Comparison of ENCODE assay signal across 8 mouse cellular contexts in genomic region chr5:30104339-30104738, GRCm38 (mm10). TPM values are rescaled to one million over a fixed set of nuclear protein-coding genes. Genes with fewer than 3 reads are reported as not detected.
DNase-seq lines count a peak whose midpoint lies in the region; ATAC-seq and TF ChIP-seq lines count a peak whose summit lies in the region.

No protein-coding gene starts in this region.

- no peaks in the 10 kb centered on the region for H3K9me3 ChIP-seq in forebrain, embryonic 13.5 days (replicated peaks)
- H3K9me3 ChIP-seq in intestine, embryonic 16.5 days (ENCODE audit: control insufficient read depth, low read length), result no peaks in the 10 kb centered on the region
- H3K9me3 ChIP-seq in liver, embryonic 16.5 days (replicated peaks; ENCODE audit: control insufficient read depth, low read length), result no peaks in the 10 kb centered on the region
- H3K9me3 ChIP-seq in neural tube, embryonic 13.5 days, result no peaks in the 10 kb centered on the region

- no peak for ATAC-seq in forebrain, embryonic 13.5 days
- ATAC-seq in intestine, embryonic 16.5 days, result peak; percentile 29; the same call in 1 of the 2 replicates
- no peak for ATAC-seq in liver, embryonic 16.5 days (ENCODE audit: low read depth)
- 0 out of 2 replicates have a peak, but pooled peaks have one; percentile 0 for ATAC-seq in neural tube, embryonic 13.5 days (ENCODE audit: low read depth)

- TF ChIP-seq CTCF in left cerebral cortex, adult 2 months (IDR thresholded peaks at IDR 0.05), result peak; percentile 63

- intact Hi-C loops in left cerebral cortex, adult 2 months (cut with DNase I), result no loop called here

- H3K4me3 ChIP-seq in left cerebral cortex, adult 2 months, result no peak overlapping the region
- peak overlapping the region; percentile 74 for H3K4me3 ChIP-seq in forebrain, embryonic 13.5 days
- peak overlapping the region; percentile 56 for H3K4me3 ChIP-seq in intestine, embryonic 16.5 days (ENCODE audit: low read length)
- H3K4me3 ChIP-seq in liver, embryonic 16.5 days (ENCODE audit: low read depth, low read length), result no peak overlapping the region
- peak overlapping the region; percentile 73 for H3K4me3 ChIP-seq in neural tube, embryonic 13.5 days

- H3K27ac ChIP-seq in left cerebral cortex, adult 2 months, result no peak overlapping the region
- no peak overlapping the region for H3K27ac ChIP-seq in forebrain, embryonic 13.5 days
- H3K27ac ChIP-seq in intestine, embryonic 16.5 days (ENCODE audit: low read length), result no peak overlapping the region
- H3K27ac ChIP-seq in liver, embryonic 16.5 days (ENCODE audit: low read length), result no peak overlapping the region
- no peak overlapping the region for H3K27ac ChIP-seq in neural tube, embryonic 13.5 days (replicated peaks)

- peaks cover 13% of the 10 kb centered on the region; the same call in 1 of the 2 replicates for H3K36me3 ChIP-seq in forebrain, embryonic 13.5 days (ENCODE audit: poor library complexity, severe bottlenecking)
- H3K36me3 ChIP-seq in intestine, embryonic 16.5 days (ENCODE audit: control insufficient read depth, insufficient read depth, low read length), result no peaks in the 10 kb centered on the region
- no peaks in the 10 kb centered on the region for H3K36me3 ChIP-seq in liver, embryonic 16.5 days (ENCODE audit: control insufficient read depth, insufficient read depth)
- no peaks in the 10 kb centered on the region for H3K36me3 ChIP-seq in neural tube, embryonic 13.5 days

- H3K27me3 ChIP-seq in forebrain, embryonic 13.5 days, result no peaks in the 10 kb centered on the region
- peaks cover 33% of the 10 kb centered on the region for H3K27me3 ChIP-seq in intestine, embryonic 16.5 days (replicated peaks; ENCODE audit: control insufficient read depth, insufficient read depth, low read length)
- H3K27me3 ChIP-seq in liver, embryonic 16.5 days (ENCODE audit: control insufficient read depth, insufficient read depth, low read depth, low read length), result peaks cover 57% of the 10 kb centered on the region
- peaks cover 12% of the 10 kb centered on the region for H3K27me3 ChIP-seq in neural tube, embryonic 13.5 days

- peak in 1 of 2 experiments; percentile 44 for DNase-seq in left cerebral cortex, adult 2 months (ENCODE audit: extremely low spot score in 1 of 2, low spot score in 2 of 2)
- no peak for DNase-seq in left cerebral cortex, adult 8-10 months (ENCODE audit: low spot score in 2 of 2)
- DNase-seq in adrenal gland, postnatal 10 days, result peak; percentile 76
- DNase-seq in frontal cortex, postnatal 36 days (ENCODE audit: low spot score in 2 of 2), result no peak

- H3K4me2 ChIP-seq in forebrain, embryonic 13.5 days, result peak overlapping the region; percentile 86
- peak overlapping the region; percentile 97 for H3K4me2 ChIP-seq in intestine, embryonic 16.5 days (ENCODE audit: low read depth, low read length)
- H3K4me2 ChIP-seq in liver, embryonic 16.5 days (ENCODE audit: low read depth, low read length), result peak overlapping the region; percentile 49; the same call in 1 of the 2 replicates
- H3K4me2 ChIP-seq in neural tube, embryonic 13.5 days, result peak overlapping the region; percentile 91

- under 1% methylated on average over 11 of the region's 12 CpGs for WGBS in forebrain, embryonic 13.5 days
- WGBS in intestine, embryonic 16.5 days, result 4% methylated on average over 12 of the region's 12 CpGs
- 1% methylated on average over 12 of the region's 12 CpGs for WGBS in liver, embryonic 16.5 days (ENCODE audit: insufficient replicate concordance)
- 2% methylated on average over 11 of the region's 12 CpGs for WGBS in neural tube, embryonic 13.5 days

- H3K9ac ChIP-seq in forebrain, embryonic 13.5 days, result no peak overlapping the region
- no peak overlapping the region for H3K9ac ChIP-seq in intestine, embryonic 16.5 days (ENCODE audit: low read depth, low read length)
- H3K9ac ChIP-seq in liver, embryonic 16.5 days (ENCODE audit: low read depth, low read length), result no peak overlapping the region
- 0 out of 2 replicates have a peak overlapping the region, but pooled peaks have one; percentile 86 for H3K9ac ChIP-seq in neural tube, embryonic 13.5 days

- H3K4me1 ChIP-seq in forebrain, embryonic 13.5 days, result peaks cover 34% of the 10 kb centered on the region
- peaks cover 11% of the 10 kb centered on the region for H3K4me1 ChIP-seq in intestine, embryonic 16.5 days (ENCODE audit: control insufficient read depth, insufficient read depth, low read length)
- H3K4me1 ChIP-seq in liver, embryonic 16.5 days (ENCODE audit: control insufficient read depth, low read depth, low read length), result peaks cover 3% of the 10 kb centered on the region
- peaks cover 49% of the 10 kb centered on the region for H3K4me1 ChIP-seq in neural tube, embryonic 13.5 days (replicated peaks)

RNA-seq across cellular contexts. Expression of gene Garem2, which starts 0.6 kb away (rescaled TPM):
- total RNA-seq in left cerebral cortex, adult 2 months (2021), result 10 to 100 TPM; 11.0 to 11.1 TPM
- 10 to 100 TPM; 12.2 to 14.9 (median 12.7) TPM for total RNA-seq in left cerebral cortex, adult 8-10 months (2022)
- total RNA-seq in adrenal gland, postnatal 10 days (2021), result under 1 TPM; 0.12 to 0.30 TPM
- polyA plus RNA-seq in forebrain, embryonic 13.5 days (2015; fragmentation: Nextera tagmentation; extraction: Ambion mirVana), result 14.4 and 14.8 TPM in 2 replicates
- 0.40 and 0.56 TPM in 2 replicates for polyA plus RNA-seq in intestine, embryonic 16.5 days (2015; fragmentation: Nextera tagmentation; extraction: Ambion mirVana)
- 0.02 TPM in 1 of 2 replicates, not detected in the other for polyA plus RNA-seq in liver, embryonic 16.5 days (2015; fragmentation: Nextera tagmentation; extraction: Ambion mirVana)
- 15.6 and 17.2 TPM in 2 replicates for polyA plus RNA-seq in neural tube, embryonic 13.5 days (2015; fragmentation: Nextera tagmentation; extraction: Ambion mirVana)

RNA-seq across cellular contexts. Expression of gene 3110082J24Rik, which starts 1.5 kb away (rescaled TPM):
- total RNA-seq in left cerebral cortex, adult 2 months (2021), result 1 to 10 TPM; 1.4 to 3.0 TPM
- 1 to 10 TPM; 1.1 to 2.1 (median 1.4) TPM for total RNA-seq in left cerebral cortex, adult 8-10 months (2022)
- not detected for total RNA-seq in adrenal gland, postnatal 10 days (2021)
- 6.3 and 9.1 TPM in 2 replicates for polyA plus RNA-seq in forebrain, embryonic 13.5 days (2015; fragmentation: Nextera tagmentation; extraction: Ambion mirVana)
- not detected in 2 replicates for polyA plus RNA-seq in intestine, embryonic 16.5 days (2015; fragmentation: Nextera tagmentation; extraction: Ambion mirVana)
- polyA plus RNA-seq in liver, embryonic 16.5 days (2015; fragmentation: Nextera tagmentation; extraction: Ambion mirVana), result not detected in 2 replicates
- polyA plus RNA-seq in neural tube, embryonic 13.5 days (2015; fragmentation: Nextera tagmentation; extraction: Ambion mirVana), result 5.1 and 5.8 TPM in 2 replicates

RNA-seq across cellular contexts. Expression of gene Tyms, which starts 30.9 kb away (rescaled TPM):
- total RNA-seq in left cerebral cortex, adult 2 months (2021), result 1 to 10 TPM; 3.0 to 3.9 TPM
- total RNA-seq in left cerebral cortex, adult 8-10 months (2022), result 1 to 10 TPM; 2.1 to 4.6 (median 2.9) TPM
- 10 to 100 TPM; 44.9 to 52.1 TPM for total RNA-seq in adrenal gland, postnatal 10 days (2021)
- polyA plus RNA-seq in forebrain, embryonic 13.5 days (2015; fragmentation: Nextera tagmentation; extraction: Ambion mirVana), result 213 and 233 TPM in 2 replicates
- polyA plus RNA-seq in intestine, embryonic 16.5 days (2015; fragmentation: Nextera tagmentation; extraction: Ambion mirVana), result 224 and 260 TPM in 2 replicates
- 174 and 200 TPM in 2 replicates for polyA plus RNA-seq in liver, embryonic 16.5 days (2015; fragmentation: Nextera tagmentation; extraction: Ambion mirVana)
- 52.8 and 67.6 TPM in 2 replicates for polyA plus RNA-seq in neural tube, embryonic 13.5 days (2015; fragmentation: Nextera tagmentation; extraction: Ambion mirVana)

RNA-seq across cellular contexts. Expression of gene Hadha, which starts 50.6 kb away (rescaled TPM):
- 10 to 100 TPM; 64.3 to 68.3 TPM for total RNA-seq in left cerebral cortex, adult 2 months (2021)
- 10 to 100 TPM; 65.3 to 74.6 (median 68.4) TPM for total RNA-seq in left cerebral cortex, adult 8-10 months (2022)
- total RNA-seq in adrenal gland, postnatal 10 days (2021), result 100 to 1,000 TPM; 921 to 997 TPM
- 81.1 and 87.6 TPM in 2 replicates for polyA plus RNA-seq in forebrain, embryonic 13.5 days (2015; fragmentation: Nextera tagmentation; extraction: Ambion mirVana)
- polyA plus RNA-seq in intestine, embryonic 16.5 days (2015; fragmentation: Nextera tagmentation; extraction: Ambion mirVana), result 232 and 255 TPM in 2 replicates
- 106 and 118 TPM in 2 replicates for polyA plus RNA-seq in liver, embryonic 16.5 days (2015; fragmentation: Nextera tagmentation; extraction: Ambion mirVana)
- 82.3 and 87.1 TPM in 2 replicates for polyA plus RNA-seq in neural tube, embryonic 13.5 days (2015; fragmentation: Nextera tagmentation; extraction: Ambion mirVana)

RNA-seq across cellular contexts. Expression of gene Hadhb, which starts 50.7 kb away (rescaled TPM):
- total RNA-seq in left cerebral cortex, adult 2 months (2021), result 10 to 100 TPM; 83.5 to 88.4 TPM
- 100 to 1,000 TPM in 1 of 4 experiments, 10 to 100 TPM in 3; 88.5 to 103 (median 92.6) TPM for total RNA-seq in left cerebral cortex, adult 8-10 months (2022)
- total RNA-seq in adrenal gland, postnatal 10 days (2021), result 1,000 to 10,000 TPM; 1,471 to 1,600 TPM
- polyA plus RNA-seq in forebrain, embryonic 13.5 days (2015; fragmentation: Nextera tagmentation; extraction: Ambion mirVana), result 80.2 and 83.9 TPM in 2 replicates
- 340 and 367 TPM in 2 replicates for polyA plus RNA-seq in intestine, embryonic 16.5 days (2015; fragmentation: Nextera tagmentation; extraction: Ambion mirVana)
- 163 and 169 TPM in 2 replicates for polyA plus RNA-seq in liver, embryonic 16.5 days (2015; fragmentation: Nextera tagmentation; extraction: Ambion mirVana)
- polyA plus RNA-seq in neural tube, embryonic 13.5 days (2015; fragmentation: Nextera tagmentation; extraction: Ambion mirVana), result 81.2 and 81.5 TPM in 2 replicates

Comparison
In these comparisons a context has a peak if more than half of its experiments do, and no peak if none do; other contexts are left out.
1. H3K4me3 ChIP-seq: peak in forebrain, embryonic 13.5 days (single experiment), intestine, embryonic 16.5 days (single experiment) and neural tube, embryonic 13.5 days (single experiment); none in left cerebral cortex, adult 2 months (single experiment) and liver, embryonic 16.5 days (single experiment).
2. ATAC-seq: peak in intestine, embryonic 16.5 days (single experiment) and neural tube, embryonic 13.5 days (single experiment); none in forebrain, embryonic 13.5 days (single experiment) and liver, embryonic 16.5 days (single experiment).
3. Peak in every context shown above with its lines, with median percentiles within 50 percentile points of each other: H3K4me2 ChIP-seq.